Mouse (Mus musculus): ENCODE results near the gene Elp5. TPM values are rescaled to one million over a fixed set of nuclear protein-coding genes. Genes with fewer than 3 reads are reported as not detected.

Elp5 gene
- polyA plus RNA-seq, 1 experiment: 37.8 TPM

GRCm38 (mm10) chr11:69929712-69930111 is 52.6 kb downstream of the Elp5 start:
- 47% methylated on average over 4 of the region's 4 CpGs for WGBS
- no peaks in the 10 kb centered on the region for H3K4me1 ChIP-seq (ENCODE audit: control insufficient read depth, insufficient read depth, insufficient read length, low read length)
- H3K27me3 ChIP-seq (ENCODE audit: control insufficient read depth, insufficient read depth, low read length): no peaks in the 10 kb centered on the region
- no peak for TF ChIP-seq CTCF (IDR thresholded peaks at IDR 0.05; ENCODE audit: extremely low read depth, insufficient read length, insufficient replicate concordance, low read depth, low read length)
- no peak for TF ChIP-seq POLR2A (IDR thresholded peaks at IDR 0.05; ENCODE audit: low read depth, low read length)
- no peak overlapping the region for H3K4me3 ChIP-seq (ENCODE audit: low read depth, low read length)
- H3K36me3 ChIP-seq (ENCODE audit: control insufficient read depth, insufficient read depth, low read length): no peaks in the 10 kb centered on the region
- no peak overlapping the region for H3K27ac ChIP-seq (ENCODE audit: insufficient read depth, low read depth, low read length)

- 92% methylated on average over 2 of the region's 2 CpGs for WGBS
- Histone ChIP-seq H3K4me1 (ENCODE audit: control insufficient read depth, insufficient read depth, insufficient read length, low read length) (peaks cover 2% of the 10 kb centered on the region; the same call in 1 of the 2 replicates), H3K27me3 (ENCODE audit: control insufficient read depth, insufficient read depth, low read length) (no peaks in the 10 kb centered on the region), H3K27ac (ENCODE audit: insufficient read depth, low read depth, low read length) (no peak overlapping the region), H3K4me3 (ENCODE audit: low read depth, low read length) (no peak overlapping the region), H3K36me3 (ENCODE audit: control insufficient read depth, insufficient read depth, low read length) (no peaks in the 10 kb centered on the region)
- TF ChIP-seq POLR2A (IDR thresholded peaks at IDR 0.05; ENCODE audit: low read depth, low read length) (no peak), CTCF (IDR thresholded peaks at IDR 0.05; ENCODE audit: extremely low read depth, insufficient read length, insufficient replicate concordance, low read depth, low read length) (no peak)
Observed at GRCm38 (mm10) chr11:69927501-69927900, 54.8 kb downstream of the Elp5 start.

GRCm38 (mm10) chr11:69922796-69923195 is 59.5 kb downstream of the Elp5 start:
- no peak overlapping the region for H3K4me3 ChIP-seq (ENCODE audit: low read depth, low read length)
- no peak for TF ChIP-seq POLR2A (IDR thresholded peaks at IDR 0.05; ENCODE audit: low read depth, low read length)
- TF ChIP-seq CTCF (IDR thresholded peaks at IDR 0.05; ENCODE audit: extremely low read depth, insufficient read length, insufficient replicate concordance, low read depth, low read length): no peak
- 49% methylated on average over 3 of the region's 3 CpGs for WGBS
- H3K4me1 ChIP-seq (ENCODE audit: control insufficient read depth, insufficient read depth, insufficient read length, low read length): peaks cover 6% of the 10 kb centered on the region; the same call in 1 of the 2 replicates
- peak overlapping the region; percentile 87 for H3K27ac ChIP-seq (ENCODE audit: insufficient read depth, low read depth, low read length)
- peaks cover 11% of the 10 kb centered on the region for H3K36me3 ChIP-seq (ENCODE audit: control insufficient read depth, insufficient read depth, low read length)
- no peaks in the 10 kb centered on the region for H3K27me3 ChIP-seq (ENCODE audit: control insufficient read depth, insufficient read depth, low read length)

- TF ChIP-seq CTCF (IDR thresholded peaks at IDR 0.05; ENCODE audit: extremely low read depth, insufficient read length, insufficient replicate concordance, low read depth, low read length): no peak
- TF ChIP-seq POLR2A (IDR thresholded peaks at IDR 0.05; ENCODE audit: low read depth, low read length): no peak
- Histone ChIP-seq H3K4me1 (ENCODE audit: control insufficient read depth, insufficient read depth, insufficient read length, low read length) (peaks cover 6% of the 10 kb centered on the region; the same call in 1 of the 2 replicates), H3K36me3 (ENCODE audit: control insufficient read depth, insufficient read depth, low read length) (peaks cover 16% of the 10 kb centered on the region)
Observed at GRCm38 (mm10) chr11:69922012-69922756, 60.1 kb downstream of the Elp5 start.

GRCm38 (mm10) chr11:69921114-69922011 is 61.0 kb downstream of the Elp5 start, which contains the start of gene Eif5a:
Eif5a (minus strand) TSS chr11:69921958.
- under 1% methylated on average over 78 of the region's 78 CpGs for WGBS
- no peaks in the 10 kb centered on the region for H3K27me3 ChIP-seq (ENCODE audit: control insufficient read depth, insufficient read depth, low read length)
- H3K4me3 ChIP-seq (ENCODE audit: low read depth, low read length): peak within 1 kb of the TSS; percentile 95
- H3K27ac ChIP-seq (ENCODE audit: insufficient read depth, low read depth, low read length): peak within 1 kb of the TSS; percentile 93
- H3K36me3 ChIP-seq (ENCODE audit: control insufficient read depth, insufficient read depth, low read length): peaks cover 22% of the 10 kb centered on the region
- peaks cover 6% of the 10 kb centered on the region; the same call in 1 of the 2 replicates for H3K4me1 ChIP-seq (ENCODE audit: control insufficient read depth, insufficient read depth, insufficient read length, low read length)
- peak; percentile 43; the same call in 1 of the 2 replicates for TF ChIP-seq CTCF (IDR thresholded peaks at IDR 0.05; ENCODE audit: extremely low read depth, insufficient read length, insufficient replicate concordance, low read depth, low read length)
- TF ChIP-seq POLR2A (IDR thresholded peaks at IDR 0.05; ENCODE audit: low read depth, low read length): peak; percentile 63

More at GRCm38 (mm10) chr11:69922012-69922756, 60.1 kb downstream of the Elp5 start:
- H3K4me3 ChIP-seq (ENCODE audit: low read depth, low read length): peak overlapping the region; percentile 58
- WGBS: 2% methylated on average over 12 of the region's 12 CpGs
- H3K27ac ChIP-seq (ENCODE audit: insufficient read depth, low read depth, low read length): peak overlapping the region; percentile 87
- H3K27me3 ChIP-seq (ENCODE audit: control insufficient read depth, insufficient read depth, low read length): no peaks in the 10 kb centered on the region

- WGBS: under 1% methylated on average over 62 of the region's 65 CpGs
- peak overlapping the region; percentile 93 for H3K27ac ChIP-seq (ENCODE audit: insufficient read depth, low read depth, low read length)
- TF ChIP-seq POLR2A (IDR thresholded peaks at IDR 0.05; ENCODE audit: low read depth, low read length) (no peak), CTCF (IDR thresholded peaks at IDR 0.05; ENCODE audit: extremely low read depth, insufficient read length, insufficient replicate concordance, low read depth, low read length) (0 out of 2 replicates have a peak, but pooled peaks have one; percentile 6)
Observed at GRCm38 (mm10) chr11:69920266-69921031, 61.9 kb downstream of the Elp5 start.

More at GRCm38 (mm10) chr11:69920266-69921031, 61.9 kb downstream of the Elp5 start:
- H3K4me1 ChIP-seq (ENCODE audit: control insufficient read depth, insufficient read depth, insufficient read length, low read length): peaks cover 6% of the 10 kb centered on the region; the same call in 1 of the 2 replicates
- peaks cover 31% of the 10 kb centered on the region for H3K36me3 ChIP-seq (ENCODE audit: control insufficient read depth, insufficient read depth, low read length)
- peak overlapping the region; percentile 95 for H3K4me3 ChIP-seq (ENCODE audit: low read depth, low read length)
- no peaks in the 10 kb centered on the region for H3K27me3 ChIP-seq (ENCODE audit: control insufficient read depth, insufficient read depth, low read length)
